Mouse (Mus musculus) MEL (cell line): ENCODE measurements at regions not wholly inside any gene's neighbourhood (a gene's known extent, or its start where the extent isn't known, plus 50 kb on each side); places are given as distances from the start of the nearest gene placed in this dataset.
A peak's percentile ranks its signal among the peaks of the same experiment; 100 is the strongest.

Experiments
- DNase-seq: peaks from one replicate; pipeline ENCODE4 v3.0.0; 2011; ENCODE audit warnings: low read depth, low spot score
- H3K27ac ChIP-seq: 2 replicates; pipeline ENCODE4 v1.5.1; 2012; ENCODE audit warnings: low read depth, mild to moderate bottlenecking, control low read depth, low read length, moderate library complexity; ENCODE audit not compliant: control insufficient read depth
- H3K27me3 ChIP-seq, 2 experiments: fragments of 150-350 bp in 1 of 2; sonication (generic) in 1 of 2; 2 replicates each; pipeline ENCODE4 v1.6.1; 2012; ENCODE audit warnings: low read length in 2 of 2, mild to moderate bottlenecking in 2 of 2, improper control_type of control experiment in 1 of 2, moderate library complexity in 1 of 2; ENCODE audit not compliant: insufficient read depth in 2 of 2, control insufficient read depth in 1 of 2
- H3K36me3 ChIP-seq, 2 experiments: 2 replicates each; pipeline ENCODE4 v1.6.1; 2012 to 2014; ENCODE audit warnings: low read length in 2 of 2, improper control_type of control experiment in 1 of 2, inconsistent platforms in 1 of 2, mild to moderate bottlenecking in 1 of 2; ENCODE audit not compliant: insufficient read depth in 2 of 2, control insufficient read depth in 1 of 2
- H3K4me1 ChIP-seq, 2 experiments: fragments of 150-350 bp in 1 of 2; sonication (generic) in 1 of 2; 2 replicates each; pipeline ENCODE4 v1.6.1; 2012; ENCODE audit warnings: low read length in 2 of 2, improper control_type of control experiment in 1 of 2, mild to moderate bottlenecking in 1 of 2; ENCODE audit not compliant: insufficient read depth in 2 of 2, control insufficient read depth in 1 of 2
- H3K4me3 ChIP-seq, 2 experiments: fragments of 150-350 bp in 1 of 2; sonication (generic) in 1 of 2; 2 replicates each; pipeline ENCODE4 v1.5.1; 2012; ENCODE audit warnings: low read depth in 2 of 2, low read length in 2 of 2, mild to moderate bottlenecking in 2 of 2, moderate library complexity in 2 of 2, control low read depth in 1 of 2, improper control_type of control experiment in 1 of 2; ENCODE audit not compliant: control insufficient read depth in 1 of 2, insufficient read depth in 1 of 2
- H3K79me2 ChIP-seq: 2 replicates; pipeline ENCODE4 v1.6.1; 2012; ENCODE audit warnings: mild to moderate bottlenecking, low read length, moderate library complexity; ENCODE audit not compliant: control insufficient read depth, poor library complexity, insufficient read depth
- H3K9ac ChIP-seq: 2 replicates; pipeline ENCODE4 v1.6.1; 2012; ENCODE audit warnings: low read depth, mild to moderate bottlenecking, control low read depth, low read length, moderate library complexity; ENCODE audit not compliant: control insufficient read depth, poor library complexity, severe bottlenecking
- H3K9me3 ChIP-seq: fragments of 150-350 bp; sonication (generic); replicated peaks from 2 replicates; pipeline ENCODE4 v1.6.1; 2012; ENCODE audit warnings: mild to moderate bottlenecking, low read length, improper control_type of control experiment, moderate library complexity; ENCODE audit not compliant: insufficient read depth
- BHLHE40 ChIP-seq: IDR thresholded peaks from 2 replicates; pipeline ENCODE4 v1.6.1; 2012; ENCODE audit warnings: low read depth, mild to moderate bottlenecking, inconsistent platforms, low read length, improper control_type of control experiment, borderline replicate concordance
- CHD1 ChIP-seq: IDR thresholded peaks from 2 replicates; pipeline ENCODE4 v1.6.1; 2012; ENCODE audit warnings: low read depth, mild to moderate bottlenecking, inconsistent platforms, low read length, improper control_type of control experiment
- CHD2 ChIP-seq: IDR thresholded peaks from 2 replicates; pipeline ENCODE4 v1.6.1; 2011; ENCODE audit warnings: low read length, improper control_type of control experiment
- CTCF ChIP-seq, 3 experiments: IDR thresholded peaks in 2 of 3; conservative IDR thresholded peaks in 1 of 3; 2 replicates each; pipeline ENCODE4 v1.5.1; 2011 to 2012; ENCODE audit warnings: low read length in 3 of 3, low read depth in 2 of 3, mild to moderate bottlenecking in 2 of 3, improper control_type of control experiment in 1 of 3, inconsistent platforms in 1 of 3, mixed read lengths in 1 of 3, moderate library complexity in 1 of 3; ENCODE audit not compliant: control insufficient read depth in 1 of 3, insufficient read depth in 1 of 3, poor library complexity in 1 of 3, severe bottlenecking in 1 of 3
- GABPA ChIP-seq: IDR thresholded peaks from 2 replicates; pipeline ENCODE4 v1.6.1; 2012; ENCODE audit warnings: low read depth, mild to moderate bottlenecking, inconsistent platforms, low read length, improper control_type of control experiment, moderate library complexity
- GATA1 ChIP-seq: IDR thresholded peaks from 2 replicates; pipeline ENCODE4 v1.6.1; 2011; ENCODE audit warnings: low read depth, low read length, improper control_type of control experiment
- HCFC1 ChIP-seq: IDR thresholded peaks from 2 replicates; pipeline ENCODE4 v1.6.1; 2012; ENCODE audit warnings: low read depth, mild to moderate bottlenecking, inconsistent platforms, low read length, improper control_type of control experiment, moderate library complexity
- JUND ChIP-seq: IDR thresholded peaks from 2 replicates; pipeline ENCODE4 v1.6.1; 2011; ENCODE audit warnings: low read depth, mild to moderate bottlenecking, improper control_type of control experiment, low read length
- KAT2A ChIP-seq: conservative IDR thresholded peaks from 2 replicates; pipeline ENCODE4 v1.6.1; 2012; ENCODE audit warnings: low read depth, low read length, improper control_type of control experiment, inconsistent platforms
- MAFK ChIP-seq: IDR thresholded peaks from 2 replicates; pipeline ENCODE4 v1.6.1; 2011; ENCODE audit warnings: low read depth, mild to moderate bottlenecking, low read length, improper control_type of control experiment, borderline replicate concordance
- MAX ChIP-seq: IDR thresholded peaks from 2 replicates; pipeline ENCODE4 v1.6.1; 2011; ENCODE audit warnings: low read length, improper control_type of control experiment
- MAZ ChIP-seq: IDR thresholded peaks from 2 replicates; pipeline ENCODE4 v1.6.1; 2012; ENCODE audit warnings: low read depth, mild to moderate bottlenecking, inconsistent platforms, low read length, improper control_type of control experiment
- MXI1 ChIP-seq: IDR thresholded peaks from 2 replicates; pipeline ENCODE4 v1.6.1; 2011; ENCODE audit warnings: mild to moderate bottlenecking, low read depth, low read length, improper control_type of control experiment
- MYB ChIP-seq: IDR thresholded peaks from 2 replicates; pipeline ENCODE4 v1.6.1; 2011; ENCODE audit warnings: mild to moderate bottlenecking, low read depth, low read length, improper control_type of control experiment
- MYC ChIP-seq: IDR thresholded peaks from 2 replicates; pipeline ENCODE4 v1.6.1; 2011; ENCODE audit warnings: low read depth, mild to moderate bottlenecking, low read length, improper control_type of control experiment, moderate library complexity
- NELFE ChIP-seq: IDR thresholded peaks from 2 replicates; pipeline ENCODE4 v1.6.1; 2011; ENCODE audit warnings: low read depth, low read length, improper control_type of control experiment
- NRF1 ChIP-seq: IDR thresholded peaks from 2 replicates; pipeline ENCODE4 v1.6.1; 2014; ENCODE audit warnings: low read depth, mild to moderate bottlenecking, inconsistent platforms, low read length, improper control_type of control experiment, moderate library complexity; ENCODE audit not compliant: poor library complexity, insufficient read depth, severe bottlenecking
- POLR2AphosphoS2 ChIP-seq: IDR thresholded peaks from 2 replicates; pipeline ENCODE4 v1.6.1; 2011; ENCODE audit warnings: low read length, improper control_type of control experiment
- RAD21 ChIP-seq: IDR thresholded peaks from 2 replicates; pipeline ENCODE4 v1.6.1; 2011; ENCODE audit warnings: mild to moderate bottlenecking, low read depth, low read length, improper control_type of control experiment
- SMC3 ChIP-seq: IDR thresholded peaks from 2 replicates; pipeline ENCODE4 v1.6.1; 2011; ENCODE audit warnings: low read depth, low read length, improper control_type of control experiment
- TAL1 ChIP-seq: IDR thresholded peaks from 2 replicates; pipeline ENCODE4 v1.6.1; 2012; ENCODE audit warnings: mild to moderate bottlenecking, inconsistent platforms, low read length, moderate library complexity, mixed read lengths
- UBTF ChIP-seq: IDR thresholded peaks from 2 replicates; pipeline ENCODE4 v1.6.1; 2012; ENCODE audit warnings: low read depth, mild to moderate bottlenecking, inconsistent platforms, low read length, improper control_type of control experiment, moderate library complexity, borderline replicate concordance; ENCODE audit not compliant: insufficient read depth
- USF2 ChIP-seq, 2 experiments: IDR thresholded peaks; 2 replicates each; pipeline ENCODE4 v1.6.1; 2011 to 2012; ENCODE audit warnings: improper control_type of control experiment in 2 of 2, low read length in 2 of 2, borderline replicate concordance in 1 of 2, inconsistent platforms in 1 of 2, low read depth in 1 of 2, mild to moderate bottlenecking in 1 of 2; ENCODE audit not compliant: insufficient read depth in 1 of 2
- ZC3H11A ChIP-seq: IDR thresholded peaks from 2 replicates; pipeline ENCODE4 v1.6.1; 2012; ENCODE audit warnings: low read depth, mild to moderate bottlenecking, inconsistent platforms, low read length, improper control_type of control experiment
- ZKSCAN1 ChIP-seq: IDR thresholded peaks from 2 replicates; pipeline ENCODE4 v1.6.1; 2012; ENCODE audit warnings: low read depth, mild to moderate bottlenecking, inconsistent platforms, low read length, improper control_type of control experiment, moderate library complexity
- ZMIZ1 ChIP-seq: IDR thresholded peaks from 2 replicates; pipeline ENCODE4 v1.6.1; 2012; ENCODE audit warnings: low read depth, mild to moderate bottlenecking, inconsistent platforms, low read length, improper control_type of control experiment, moderate library complexity

GRCm38 (mm10) chr6:109389781-109390180 is 561.3 kb downstream of the Edem1 start:
- TF ChIP-seq MAZ (no peak), JUND (no peak), TAL1 (no peak), USF2 (IDR thresholded peaks at IDR 0.05; ENCODE audit: borderline replicate concordance in 1 of 2, insufficient read depth in 1 of 2, low read depth in 1 of 2, low read length in 2 of 2) (no peak), CHD1 (no peak), MYC (no peak), HCFC1 (no peak), UBTF (no peak), GABPA (no peak), MAFK (no peak), BHLHE40 (no peak), ZC3H11A (no peak), POLR2AphosphoS2 (no peak), ZKSCAN1 (no peak), MAX (no peak), NRF1 (no peak), CHD2 (no peak), KAT2A (no peak), ZMIZ1 (no peak), SMC3 (no peak)
- no peaks in the 10 kb centered on the region for H3K4me1 ChIP-seq
- no peak overlapping the region for H3K9ac ChIP-seq

GRCm38 (mm10) chr6:109398690-109399089 is 570.2 kb downstream of the Edem1 start:
- H3K9me3 ChIP-seq = no peaks in the 10 kb centered on the region
- TF ChIP-seq CTCF (IDR thresholded peaks at IDR 0.05 in 2 of 3, conservative IDR thresholded peaks at IDR 0.05 in 1 of 3; ENCODE audit: control insufficient read depth in 1 of 3, insufficient read depth in 1 of 3, low read depth in 2 of 3, low read length in 3 of 3, poor library complexity in 1 of 3, severe bottlenecking in 1 of 3) (peak; percentile 35 to 45 (median 42); a peak in 5 of 6 replicates), MXI1 (no peak), CHD2 (no peak), MAZ (no peak), ZC3H11A (peak; percentile 19; the same call in 1 of the 2 replicates), NELFE (no peak), SMC3 (peak; percentile 39), BHLHE40 (no peak), GATA1 (no peak), GABPA (no peak), RAD21 (peak; percentile 40), MYC (no peak), MYB (no peak)
- TF ChIP-seq, all 39 proteins: peak for 4
- DNase-seq = peak; percentile 43
- H3K27me3 ChIP-seq = no peaks in the 10 kb centered on the region
- no peak overlapping the region for H3K27ac ChIP-seq
- H3K79me2 ChIP-seq = no peaks in the 10 kb centered on the region
- no peaks in the 10 kb centered on the region for H3K36me3 ChIP-seq
- no peaks in the 10 kb centered on the region for H3K4me1 ChIP-seq
- H3K4me3 ChIP-seq = no peak overlapping the region
- no peak overlapping the region for H3K9ac ChIP-seq

More at GRCm38 (mm10) chr6:109389781-109390180, 561.3 kb downstream of the Edem1 start:
- no peaks in the 10 kb centered on the region for H3K36me3 ChIP-seq
- H3K27ac ChIP-seq = no peak overlapping the region
- no peak for DNase-seq
- H3K79me2 ChIP-seq = no peaks in the 10 kb centered on the region
- no peaks in the 10 kb centered on the region for H3K27me3 ChIP-seq
- H3K9me3 ChIP-seq = no peaks in the 10 kb centered on the region
- H3K4me3 ChIP-seq = no peak overlapping the region
